Mouse (Mus musculus) brain, embryonic 14.5 days (tissue): ENCODE data around the gene Olfr430.

Source experiments
- CTCF ChIP-seq: fragments of 200-500 bp; IDR thresholded peaks from 2 replicates; pipeline ENCODE4 v1.5.1; 2012; ENCODE audit warnings: inconsistent platforms, mild to moderate bottlenecking, moderate library complexity, borderline replicate concordance; ENCODE audit not compliant: insufficient read depth, insufficient read length; ENCODE audit errors: extremely low read depth
- POLR2A ChIP-seq: fragments of 200-500 bp; IDR thresholded peaks from 2 replicates; pipeline ENCODE4 v1.6.1; 2012; ENCODE audit warnings: mild to moderate bottlenecking, inconsistent platforms, borderline replicate concordance; ENCODE audit not compliant: poor library complexity, insufficient read depth, insufficient read length, severe bottlenecking; ENCODE audit errors: extremely low read depth

DNA sequence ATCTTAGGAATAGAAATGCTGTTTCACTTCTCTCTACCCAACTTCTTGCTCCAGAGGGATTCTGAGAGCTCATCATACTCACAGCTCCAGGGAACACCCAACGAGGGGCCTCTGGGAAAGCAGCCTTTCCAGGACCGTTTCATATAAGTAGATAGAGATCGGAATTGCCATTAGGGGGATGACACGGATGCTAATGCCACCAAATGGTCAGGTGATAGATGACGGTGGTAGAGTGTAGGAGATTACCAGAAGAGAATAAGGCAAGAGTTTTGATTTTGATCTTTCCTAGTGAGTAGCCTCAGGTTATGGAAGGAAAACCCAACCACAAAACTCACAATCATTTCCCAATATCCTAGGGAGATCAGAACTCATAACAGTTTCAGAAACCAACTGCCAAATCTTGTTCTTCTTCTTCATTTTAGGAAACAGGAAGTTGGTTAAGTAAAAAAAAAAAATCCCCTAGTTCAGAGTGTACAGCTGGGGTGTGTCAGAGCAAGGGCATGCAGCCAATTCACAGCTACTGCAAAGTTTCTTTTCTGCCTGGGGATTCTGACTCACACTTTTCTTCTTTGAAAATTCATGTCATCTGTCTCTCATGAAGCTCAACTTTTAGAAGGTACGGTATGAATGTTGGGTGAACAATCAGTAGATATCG is 25.8 kb upstream of the Olfr430 start, which contains the start of gene Olfr433:
- TF ChIP-seq CTCF (no peak), POLR2A (no peak)
